Mouse (Mus musculus) C2C12 (cell line): ENCODE results near the gene Atp5d.

Experiments
- CEBPB ChIP-seq: IDR thresholded peaks from one replicate; pipeline ENCODE4 v1.6.1; 2011; ENCODE audit warnings: low read depth, mild to moderate bottlenecking, control low read depth, moderate library complexity
- CTCF ChIP-seq: IDR thresholded peaks from one replicate; pipeline ENCODE4 v1.5.1; 2011; ENCODE audit not compliant: control insufficient read depth, insufficient read depth, insufficient read length
- FOSL1 ChIP-seq: IDR thresholded peaks from one replicate; pipeline ENCODE4 v1.8.0; 2011; ENCODE audit warnings: mild to moderate bottlenecking, low read length; ENCODE audit not compliant: poor library complexity, insufficient read depth, severe bottlenecking
- MAX ChIP-seq: IDR thresholded peaks from one replicate; pipeline ENCODE4 v1.6.1; 2011; ENCODE audit warnings: mild to moderate bottlenecking, control low read depth
- MYOD1 ChIP-seq: IDR thresholded peaks from one replicate; pipeline ENCODE4 v1.6.1; 2011; ENCODE audit warnings: low read depth; ENCODE audit not compliant: control insufficient read depth, insufficient read length
- MYOG ChIP-seq: IDR thresholded peaks from one replicate; pipeline ENCODE4 v1.6.1; 2011; ENCODE audit not compliant: control insufficient read depth, insufficient read length; ENCODE audit errors: extremely low read depth
- USF1 ChIP-seq: IDR thresholded peaks from one replicate; pipeline ENCODE4 v1.6.1; 2011; ENCODE audit warnings: low read depth, mild to moderate bottlenecking, control low read depth, moderate library complexity

GRCm38 (mm10) chr10:80144159-80144558 lies 5.7 kb downstream of the Atp5d start:
- TF ChIP-seq CTCF (no peak), USF1 (no peak), MYOG (no peak), MYOD1 (no peak), MAX (no peak), CEBPB (no peak), FOSL1 (no peak)
